Mouse (Mus musculus) myocyte (in vitro differentiated cells): ENCODE results near the gene Cd7. TPM values are rescaled to one million over a fixed set of nuclear protein-coding genes. Genes with fewer than 3 reads are reported as not detected.

Source experiments
- H3K27me3 ChIP-seq: one replicate; pipeline ENCODE4 v1.6.1; 2011; ENCODE audit not compliant: control insufficient read depth, insufficient read depth, insufficient read length
- H3K36me3 ChIP-seq: one replicate; pipeline ENCODE4 v1.6.1; 2011; ENCODE audit not compliant: control insufficient read depth, insufficient read depth
- H3K4me2 ChIP-seq: one replicate; pipeline ENCODE4 v1.6.1; 2011; ENCODE audit warnings: low read depth, control low read depth
- H3K4me3 ChIP-seq: one replicate; pipeline ENCODE4 v1.5.1; 2011; ENCODE audit warnings: mild to moderate bottlenecking, control low read depth, moderate library complexity
- H3K79me2 ChIP-seq: one replicate; pipeline ENCODE4 v1.6.1; 2011; ENCODE audit not compliant: control insufficient read depth, insufficient read depth
- H3ac ChIP-seq: one replicate; pipeline ENCODE4 v1.6.1; 2011; ENCODE audit not compliant: control insufficient read depth, insufficient read length
- CEBPB ChIP-seq: IDR thresholded peaks from 2 replicates; pipeline ENCODE4 v1.6.1; 2011; ENCODE audit warnings: mild to moderate bottlenecking, moderate library complexity; ENCODE audit not compliant: poor library complexity, insufficient read depth, severe bottlenecking
- E2F4 ChIP-seq: IDR thresholded peaks from one replicate; pipeline ENCODE4 v1.6.1; 2011; ENCODE audit warnings: mild to moderate bottlenecking, control low read depth, moderate library complexity; ENCODE audit not compliant: insufficient read depth
- MAX ChIP-seq: IDR thresholded peaks from one replicate; pipeline ENCODE4 v1.6.1; 2011; ENCODE audit warnings: low read depth, mild to moderate bottlenecking, control low read depth
- MYOD1 ChIP-seq, 3 experiments: IDR thresholded peaks; one replicate each; pipeline ENCODE4 v1.6.1; 2011; ENCODE audit warnings: control low read depth in 2 of 3, low read depth in 2 of 3, mild to moderate bottlenecking in 2 of 3, moderate library complexity in 1 of 3; ENCODE audit not compliant: insufficient read length in 2 of 3, control insufficient read depth in 1 of 3
- MYOG ChIP-seq, 3 experiments: IDR thresholded peaks; one replicate each; pipeline ENCODE4 v1.6.1; 2011; ENCODE audit warnings: control low read depth in 2 of 3, low read depth in 2 of 3, mild to moderate bottlenecking in 2 of 3; ENCODE audit not compliant: insufficient read length in 2 of 3, control insufficient read depth in 1 of 3, insufficient read depth in 1 of 3
- POLR2A ChIP-seq: IDR thresholded peaks from one replicate; pipeline ENCODE4 v1.6.1; 2011; ENCODE audit warnings: low read depth, mild to moderate bottlenecking, control low read depth, moderate library complexity; ENCODE audit not compliant: insufficient read length
- POLR2AphosphoS2 ChIP-seq: IDR thresholded peaks from one replicate; pipeline ENCODE4 v1.6.1; 2011; ENCODE audit warnings: low read depth, control low read depth; ENCODE audit not compliant: insufficient read length
- REST ChIP-seq: IDR thresholded peaks from one replicate; pipeline ENCODE4 v1.6.1; 2011; ENCODE audit warnings: mild to moderate bottlenecking, control low read depth, moderate library complexity; ENCODE audit not compliant: insufficient read depth, insufficient read length
- SRF ChIP-seq: IDR thresholded peaks from one replicate; pipeline ENCODE4 v1.6.1; 2011; ENCODE audit warnings: low read depth; ENCODE audit not compliant: control insufficient read depth, insufficient read length
- TCF12 ChIP-seq: IDR thresholded peaks from one replicate; pipeline ENCODE4 v1.6.1; 2011; ENCODE audit warnings: mild to moderate bottlenecking, control low read depth; ENCODE audit not compliant: poor library complexity, insufficient read depth, severe bottlenecking
- TCF3 ChIP-seq: IDR thresholded peaks from one replicate; pipeline ENCODE4 v1.6.1; 2011; ENCODE audit warnings: low read depth, control low read depth; ENCODE audit not compliant: insufficient read length
- USF1 ChIP-seq: IDR thresholded peaks from one replicate; pipeline ENCODE4 v1.6.1; 2011; ENCODE audit warnings: low read depth, mild to moderate bottlenecking, control low read depth, moderate library complexity
- polyA plus RNA-seq: library from polyadenylated mRNA; unstranded; fragments of >200 nt; fragmentation: generic; extraction: Trizol; gene quantifications from one replicate; pipeline ENCODE4 v1.2.1, GENCODE M21; 2012; ENCODE audit warnings: missing spikeins

Cd7 gene
- polyA plus RNA-seq, 1 experiment: 0.35 TPM

GRCm38 (mm10) chr11:121058956-121059355 lies 19.7 kb upstream of the Cd7 start:
- H3K4me2 ChIP-seq: no peak overlapping the region
- H3K36me3 ChIP-seq: no peaks in the 10 kb centered on the region
- peaks cover 11% of the 10 kb centered on the region for H3K27me3 ChIP-seq
- H3K4me3 ChIP-seq: no peak overlapping the region
- no peaks in the 10 kb centered on the region for H3K79me2 ChIP-seq
- H3ac ChIP-seq: no peak overlapping the region
- TF ChIP-seq TCF12 (no peak), POLR2A (no peak), REST (no peak), USF1 (no peak), E2F4 (no peak), SRF (no peak), POLR2AphosphoS2 (no peak), TCF3 (no peak), MYOD1 (IDR thresholded peaks at IDR 0.05; ENCODE audit: control insufficient read depth in 1 of 3, insufficient read length in 2 of 3, low read depth in 2 of 3) (no peak), MYOG (IDR thresholded peaks at IDR 0.05; ENCODE audit: control insufficient read depth in 1 of 3, insufficient read depth in 1 of 3, insufficient read length in 2 of 3, low read depth in 2 of 3) (no peak)

- TF ChIP-seq REST (no peak), POLR2AphosphoS2 (no peak)
- H3K36me3 ChIP-seq: no peaks in the 10 kb centered on the region
- no peak overlapping the region for H3K4me2 ChIP-seq
- H3K27me3 ChIP-seq: peaks cover 5% of the 10 kb centered on the region
- no peak overlapping the region for H3ac ChIP-seq
- no peak overlapping the region for H3K4me3 ChIP-seq
- no peaks in the 10 kb centered on the region for H3K79me2 ChIP-seq
These were observed 18.9 kb upstream of the Cd7 start for GRCm38 (mm10) chr11:121058122-121058521.

- H3ac ChIP-seq: no peak overlapping the region
- H3K27me3 ChIP-seq: no peaks in the 10 kb centered on the region
- H3K36me3 ChIP-seq: no peaks in the 10 kb centered on the region
- TF ChIP-seq REST: no peak
- no peak for TF ChIP-seq POLR2A
- no peak for TF ChIP-seq MYOD1 (IDR thresholded peaks at IDR 0.05; ENCODE audit: control insufficient read depth in 1 of 3, insufficient read length in 2 of 3, low read depth in 2 of 3)
- TF ChIP-seq MAX: no peak
- TF ChIP-seq USF1: no peak
- no peak for TF ChIP-seq MYOG (IDR thresholded peaks at IDR 0.05; ENCODE audit: control insufficient read depth in 1 of 3, insufficient read depth in 1 of 3, insufficient read length in 2 of 3, low read depth in 2 of 3)
- TF ChIP-seq E2F4: no peak
- no peak for TF ChIP-seq POLR2AphosphoS2
- TF ChIP-seq SRF: no peak
- TF ChIP-seq TCF12: no peak
- TF ChIP-seq CEBPB: no peak
- no peak for TF ChIP-seq TCF3
- H3K79me2 ChIP-seq: no peaks in the 10 kb centered on the region
- no peak overlapping the region for H3K4me2 ChIP-seq
- H3K4me3 ChIP-seq: no peak overlapping the region
These were observed 17.5 kb upstream of the Cd7 start for GRCm38 (mm10) chr11:121056536-121057236.

GRCm38 (mm10) chr11:121053536-121053935 lies 14.3 kb upstream of the Cd7 start:
- TF ChIP-seq E2F4 (no peak), REST (no peak), MYOG (IDR thresholded peaks at IDR 0.05; ENCODE audit: control insufficient read depth in 1 of 3, insufficient read depth in 1 of 3, insufficient read length in 2 of 3, low read depth in 2 of 3) (no peak), SRF (no peak), POLR2A (no peak), TCF3 (no peak), CEBPB (no peak), MYOD1 (IDR thresholded peaks at IDR 0.05; ENCODE audit: control insufficient read depth in 1 of 3, insufficient read length in 2 of 3, low read depth in 2 of 3) (no peak), POLR2AphosphoS2 (no peak), USF1 (no peak), MAX (no peak)
- no peaks in the 10 kb centered on the region for H3K27me3 ChIP-seq
- H3K36me3 ChIP-seq: no peaks in the 10 kb centered on the region
- no peak overlapping the region for H3K4me3 ChIP-seq
- H3K79me2 ChIP-seq: no peaks in the 10 kb centered on the region
- H3K4me2 ChIP-seq: no peak overlapping the region
- H3ac ChIP-seq: no peak overlapping the region

- no peaks in the 10 kb centered on the region for H3K27me3 ChIP-seq
- no peak for TF ChIP-seq REST
- H3ac ChIP-seq: no peak overlapping the region
- no peaks in the 10 kb centered on the region for H3K79me2 ChIP-seq
- no peak overlapping the region for H3K4me2 ChIP-seq
- no peak overlapping the region for H3K4me3 ChIP-seq
- H3K36me3 ChIP-seq: no peaks in the 10 kb centered on the region
These were observed 13.2 kb upstream of the Cd7 start for GRCm38 (mm10) chr11:121052387-121052786.
